Mouse (Mus musculus) CH12.LX (cell line): ENCODE measurements around the gene Dolk. TPM values are rescaled to one million over a fixed set of nuclear protein-coding genes. Genes with fewer than 3 reads are reported as not detected.

Experiments
- DNase-seq: peaks from one replicate; pipeline ENCODE4 v3.0.0-alpha.2; 2013; ENCODE audit errors: extremely low read depth
- H3K27ac ChIP-seq: 2 replicates; pipeline ENCODE4 v1.5.1; 2012; ENCODE audit warnings: low read depth, mild to moderate bottlenecking, control low read depth, moderate library complexity; ENCODE audit not compliant: insufficient read depth
- H3K27me3 ChIP-seq: replicated peaks from 2 replicates; pipeline ENCODE3; 2012; ENCODE audit warnings: inconsistent platforms
- H3K36me3 ChIP-seq, 2 experiments: replicated peaks in 1 of 2; 2 replicates each; pipeline versions ENCODE3 to v1.6.1; 2012; ENCODE audit warnings: inconsistent platforms in 1 of 2, low read length in 1 of 2, mild to moderate bottlenecking in 1 of 2, mixed read lengths in 1 of 2, moderate library complexity in 1 of 2; ENCODE audit not compliant: control insufficient read depth in 1 of 2, insufficient read depth in 1 of 2
- H3K4me1 ChIP-seq, 2 experiments: 2 replicates each; pipeline ENCODE4 v1.6.1; 2012; ENCODE audit warnings: inconsistent platforms in 1 of 2, moderate library complexity in 1 of 2; ENCODE audit not compliant: insufficient read depth in 2 of 2, control insufficient read depth in 1 of 2
- H3K4me2 ChIP-seq: 2 replicates; pipeline ENCODE4 v1.6.1; 2012; ENCODE audit warnings: low read depth, mild to moderate bottlenecking, control low read depth; ENCODE audit not compliant: poor library complexity, insufficient read depth, severe bottlenecking
- H3K4me3 ChIP-seq, 3 experiments: fragments of 150-350 bp in 1 of 3; sonication (generic) in 1 of 3; replicated peaks in 1 of 3; 2 replicates each; pipeline versions ENCODE3 to v1.5.1; 2011 to 2012; ENCODE audit warnings: low read depth in 2 of 3, low read length in 2 of 3, mild to moderate bottlenecking in 2 of 3, moderate library complexity in 2 of 3, control low read depth in 1 of 3, improper control_type of control experiment in 1 of 3, inconsistent platforms in 1 of 3, mixed read lengths in 1 of 3; ENCODE audit not compliant: poor library complexity in 1 of 3
- H3K79me2 ChIP-seq: replicated peaks from 2 replicates; pipeline ENCODE4 v1.6.1; 2012; ENCODE audit warnings: mild to moderate bottlenecking, moderate library complexity; ENCODE audit not compliant: control insufficient read depth, poor library complexity, insufficient read depth, severe bottlenecking; ENCODE audit errors: extremely low read depth
- H3K9ac ChIP-seq: 2 replicates; pipeline ENCODE4 v1.6.1; 2012; ENCODE audit warnings: low read depth, mild to moderate bottlenecking, control low read depth, moderate library complexity; ENCODE audit not compliant: insufficient read depth
- H3K9me3 ChIP-seq: replicated peaks from 2 replicates; pipeline ENCODE3; 2012; ENCODE audit warnings: low read length, inconsistent platforms, mixed read lengths
- MAX ChIP-seq: IDR thresholded peaks from 2 replicates; pipeline ENCODE4 v1.6.1; 2011; ENCODE audit warnings: low read length, improper control_type of control experiment
- MEF2A ChIP-seq: IDR thresholded peaks from 2 replicates; pipeline ENCODE4 v1.6.1; 2014; ENCODE audit warnings: low read depth, mild to moderate bottlenecking, inconsistent platforms, low read length, improper control_type of control experiment, borderline replicate concordance
- NRF1 ChIP-seq: IDR thresholded peaks from 2 replicates; pipeline ENCODE4 v1.6.1; 2014; ENCODE audit warnings: low read depth, mild to moderate bottlenecking, inconsistent platforms, low read length, improper control_type of control experiment, moderate library complexity
- ZNF384 ChIP-seq: IDR thresholded peaks from 2 replicates; pipeline ENCODE4 v1.6.1; 2012; ENCODE audit warnings: low read depth, low read length, improper control_type of control experiment, inconsistent platforms
- dilution Hi-C: fragments of 300-500 bp; cut with MboI; formaldehyde crosslinking; loops from 2 replicates; pipeline ENCODE4 v1.14.3; 2020; ENCODE audit warnings: low sequenced_read_pairs; ENCODE audit not compliant: extremely low pct_unique_long_range_greater_than_20kb, extremely low pct_ligation_motif_present
- in situ Hi-C: fragments of 300-500 bp; cut with MboI; formaldehyde crosslinking; loops from 3 replicates; pipeline ENCODE4 v1.14.3; 2019; ENCODE audit warnings: low sequenced_read_pairs, low pct_ligation_motif_present, low pct_unique_long_range_greater_than_20kb, mixed read lengths
- polyA plus RNA-seq: library from polyadenylated mRNA; unstranded; fragments of >175 nt; gene quantifications from 2 replicates; pipeline ENCODE4 v1.2.1, GENCODE M21; 2012; ENCODE audit warnings: low read depth; ENCODE audit not compliant: insufficient read length
- total RNA-seq, 2 experiments: library from RNA; depleted of rRNA; stranded (reverse); fragments of 300-350 nt in 1 of 2; fragments of >200 nt in 1 of 2; gene quantifications; 2 replicates each; pipeline ENCODE4 v1.2.3; 2012 to 2014

Gene Dolk
- total and polyA plus RNA-seq, 3 experiments, result 11.6 to 17.4 (median 11.8) TPM

DNA sequence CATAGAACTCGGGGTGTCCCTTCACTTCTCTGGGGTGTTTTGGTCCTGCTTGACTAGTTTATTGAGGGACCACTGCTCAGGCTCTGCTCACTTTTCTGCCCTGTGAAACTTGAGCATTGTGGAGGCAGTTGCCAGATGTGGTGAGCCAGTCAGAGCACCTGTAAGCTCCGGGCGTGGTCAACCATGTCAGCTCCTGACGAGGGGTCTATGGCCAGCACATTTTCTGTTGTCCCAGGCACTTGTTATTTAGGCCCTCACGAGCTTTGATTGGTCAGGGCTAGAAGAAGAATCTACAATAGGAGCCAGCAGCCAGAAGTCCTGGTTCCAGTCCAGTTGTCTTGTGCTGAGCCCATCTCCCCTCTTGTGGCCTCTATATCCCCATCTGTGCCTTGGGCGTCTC lies 22.3 kb downstream of the Dolk start:
- no peak overlapping the region for H3K4me2 ChIP-seq
- peaks cover 26 to 52% of the 10 kb centered on the region in 2 experiments for H3K4me1 ChIP-seq
- H3K27me3 ChIP-seq, result no peaks in the 10 kb centered on the region
- in situ Hi-C loops (no loop called here), dilution Hi-C loops (no loop called here)
- no peak for TF ChIP-seq MAX
- TF ChIP-seq NRF1, result no peak
- DNase-seq, result no peak
- no peaks in the 10 kb centered on the region for H3K79me2 ChIP-seq
- H3K27ac ChIP-seq, result no peak overlapping the region
- no peak overlapping the region for H3K4me3 ChIP-seq
- peaks cover 18 to 62% of the 10 kb centered on the region in 2 experiments for H3K36me3 ChIP-seq
- no peaks in the 10 kb centered on the region for H3K9me3 ChIP-seq
- no peak overlapping the region for H3K9ac ChIP-seq

DNA sequence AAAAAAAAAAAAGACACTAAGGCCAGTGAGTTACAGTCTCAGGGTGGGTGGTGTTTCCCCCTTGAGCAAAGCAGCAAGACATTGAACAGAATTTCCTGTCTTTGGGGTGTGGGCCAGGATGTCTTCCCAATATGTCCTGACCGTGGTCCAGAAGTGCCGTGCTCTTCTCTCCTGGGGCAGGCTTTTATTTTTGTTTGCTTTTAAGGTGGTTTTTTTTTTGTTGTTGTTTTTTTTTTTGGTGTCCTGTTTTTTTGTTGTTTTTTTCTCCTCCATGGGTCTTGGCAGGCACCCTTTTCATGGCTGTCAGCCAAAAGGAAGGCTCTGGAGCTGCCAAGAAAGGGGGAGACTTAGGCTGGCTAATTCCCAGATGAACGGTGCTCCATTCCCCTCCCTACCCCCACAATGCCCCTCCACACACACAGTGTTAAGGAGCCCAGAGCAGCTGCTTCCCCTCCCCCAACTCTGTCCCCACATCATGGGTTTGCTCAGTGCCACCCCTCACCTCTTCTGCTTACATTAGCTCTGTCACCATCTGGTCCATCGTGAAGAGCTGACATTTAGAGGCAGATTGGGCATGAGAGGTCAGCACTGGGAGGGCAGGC lies 23.2 kb downstream of the Dolk start:
- no peak overlapping the region for H3K27ac ChIP-seq
- no peaks in the 10 kb centered on the region for H3K79me2 ChIP-seq
- peaks cover 23 to 52% of the 10 kb centered on the region in 2 experiments for H3K4me1 ChIP-seq
- no peaks in the 10 kb centered on the region for H3K27me3 ChIP-seq
- TF ChIP-seq MEF2A (no peak), ZNF384 (0 out of 2 replicates have a peak, but pooled peaks have one; percentile 2)
- dilution Hi-C loops (no loop called here), in situ Hi-C loops (no loop called here)
- H3K4me2 ChIP-seq, result no peak overlapping the region
- no peaks in the 10 kb centered on the region for H3K9me3 ChIP-seq
- H3K36me3 ChIP-seq, result peaks cover 21 to 69% of the 10 kb centered on the region in 2 experiments
- no peak overlapping the region for H3K9ac ChIP-seq
- no peak overlapping the region for H3K4me3 ChIP-seq
- DNase-seq, result no peak

- Histone ChIP-seq H3K36me3 (peaks cover 24 to 71% of the 10 kb centered on the region in 2 experiments), H3K4me2 (no peak overlapping the region), H3K4me1 (peaks cover 23 to 52% of the 10 kb centered on the region in 2 experiments)
Measured at GRCm38 (mm10) chr2:30261921-30262839, 24.0 kb downstream of the Dolk start.

More at GRCm38 (mm10) chr2:30261921-30262839, 24.0 kb downstream of the Dolk start:
- H3K9ac ChIP-seq, result no peak overlapping the region
- no peak overlapping the region for H3K27ac ChIP-seq
- dilution Hi-C loops, result no loop called here
- no peaks in the 10 kb centered on the region for H3K27me3 ChIP-seq
- no peak overlapping the region for H3K4me3 ChIP-seq
- TF ChIP-seq ZNF384 (0 out of 2 replicates have a peak, but pooled peaks have one; percentile 15), MEF2A (no peak)
- H3K9me3 ChIP-seq, result no peaks in the 10 kb centered on the region
- no peaks in the 10 kb centered on the region for H3K79me2 ChIP-seq
- in situ Hi-C loops, result no loop called here
- no peak for DNase-seq
